Mouse (Mus musculus): Measurements from ENCODE around the gene Sertad1. TPM values are rescaled to one million over a fixed set of nuclear protein-coding genes. Genes with fewer than 3 reads are reported as not detected.

Gene Sertad1
- total and polyA plus RNA-seq, 3 experiments, result 7.6 to 14.0 (median 10.2) TPM

DNA sequence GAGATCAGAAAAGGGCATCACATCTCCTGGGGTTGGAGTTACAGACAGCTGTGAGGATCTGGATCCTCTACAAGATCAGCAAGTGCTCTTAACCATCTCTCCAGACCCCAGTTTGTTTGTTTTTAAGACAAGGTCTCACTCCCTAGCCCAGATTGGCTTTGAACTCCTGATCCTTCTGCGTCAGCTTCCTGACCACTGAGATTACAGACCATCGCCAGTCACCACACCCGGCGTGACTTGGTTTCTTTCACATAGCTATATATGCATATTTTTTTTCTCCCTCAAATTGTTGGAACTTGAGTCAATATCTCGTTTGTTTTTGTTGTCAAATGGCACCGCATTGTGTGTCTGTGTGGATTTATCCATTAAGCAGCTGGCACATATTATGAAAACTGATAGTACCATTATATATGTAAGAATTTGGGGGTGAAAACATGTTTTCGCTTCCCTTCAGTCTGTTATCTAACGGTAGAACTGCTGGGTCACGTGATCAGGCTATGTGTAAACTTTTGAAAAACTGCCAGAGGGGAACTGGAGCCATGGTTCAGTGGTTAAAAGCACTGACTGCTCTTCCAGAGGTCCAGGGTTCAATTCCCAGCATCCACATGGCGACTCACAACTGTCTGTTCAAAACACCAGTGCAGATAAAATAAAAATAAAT, 32.1 kb upstream of the Sertad1 start:
- no peaks in the 10 kb centered on the region for H3K79me2 ChIP-seq (replicated peaks; ENCODE audit: control insufficient read depth, insufficient read depth, low read length)
- no peaks in the 10 kb centered on the region for H3K4me1 ChIP-seq (ENCODE audit: control insufficient read depth, insufficient read depth, low read length)
- no peaks in the 10 kb centered on the region for H3K27me3 ChIP-seq (ENCODE audit: control insufficient read depth, insufficient read depth, low read length)
- TF ChIP-seq POLR2A (IDR thresholded peaks at IDR 0.05; ENCODE audit: insufficient read depth, low read depth, low read length) (no peak), EP300 (IDR thresholded peaks at IDR 0.05; ENCODE audit: insufficient read depth, low read depth, low read length) (no peak), CTCF (IDR thresholded peaks at IDR 0.05) (no peak)
- no peak overlapping the region for H3K9ac ChIP-seq (ENCODE audit: low read depth, low read length)
- intact Hi-C loops (cut with DNase I), result no loop called here
- no peak for DNase-seq
- no peaks in the 10 kb centered on the region for H3K36me3 ChIP-seq (ENCODE audit: control insufficient read depth, insufficient read depth, low read length)
- no peak overlapping the region for H3K4me3 ChIP-seq
- WGBS, result 50% methylated on average over 10 of the region's 10 CpGs
- no peak overlapping the region for H3K27ac ChIP-seq

DNA sequence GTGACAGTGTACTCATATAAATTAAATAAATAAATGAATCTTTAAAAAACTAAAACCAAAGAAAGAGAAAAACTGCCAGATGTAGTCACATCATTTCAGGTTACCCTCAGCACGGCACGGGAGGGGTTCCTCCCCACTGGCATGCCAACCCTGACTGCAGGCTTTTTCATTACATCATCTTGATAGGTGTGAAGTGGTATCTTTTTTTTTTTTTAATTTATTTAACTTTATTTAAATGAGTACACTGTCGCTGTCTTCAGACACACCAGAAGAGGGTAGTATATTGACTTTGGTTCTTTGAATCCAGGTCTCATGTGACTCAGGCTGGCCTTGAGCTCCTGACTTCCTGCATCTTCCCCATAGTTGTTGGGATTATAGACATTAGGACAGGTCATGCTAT, 31.4 kb upstream of the Sertad1 start:
- 92% methylated on average over 3 of the region's 3 CpGs for WGBS
- intact Hi-C loops (cut with DNase I), result no loop called here

GRCm38 (mm10) chr7:27458614-27459013, 28.1 kb upstream of the Sertad1 start:
- Histone ChIP-seq H3K27me3 (ENCODE audit: control insufficient read depth, insufficient read depth, low read length) (no peaks in the 10 kb centered on the region), H3K4me1 (ENCODE audit: control insufficient read depth, insufficient read depth, low read length) (no peaks in the 10 kb centered on the region), H3K79me2 (replicated peaks; ENCODE audit: control insufficient read depth, insufficient read depth, low read length) (no peaks in the 10 kb centered on the region), H3K36me3 (ENCODE audit: control insufficient read depth, insufficient read depth, low read length) (no peaks in the 10 kb centered on the region), H3K9ac (ENCODE audit: low read depth, low read length) (no peak overlapping the region), H3K27ac (no peak overlapping the region), H3K4me3 (no peak overlapping the region)
- TF ChIP-seq POLR2A (IDR thresholded peaks at IDR 0.05; ENCODE audit: insufficient read depth, low read depth, low read length), result no peak
- no peak for TF ChIP-seq CTCF (IDR thresholded peaks at IDR 0.05)
- no peak for TF ChIP-seq EP300 (IDR thresholded peaks at IDR 0.05; ENCODE audit: insufficient read depth, low read depth, low read length)
- intact Hi-C loops (cut with DNase I), result no loop called here
- DNase-seq, result no peak
- 83% methylated on average over 4 of the region's 4 CpGs for WGBS

More for the DNA sequence above, 31.4 kb upstream of the Sertad1 start:
- Histone ChIP-seq H3K4me1 (ENCODE audit: control insufficient read depth, insufficient read depth, low read length) (no peaks in the 10 kb centered on the region), H3K27ac (no peak overlapping the region), H3K36me3 (ENCODE audit: control insufficient read depth, insufficient read depth, low read length) (no peaks in the 10 kb centered on the region), H3K79me2 (replicated peaks; ENCODE audit: control insufficient read depth, insufficient read depth, low read length) (no peaks in the 10 kb centered on the region), H3K4me3 (no peak overlapping the region), H3K27me3 (ENCODE audit: control insufficient read depth, insufficient read depth, low read length) (no peaks in the 10 kb centered on the region), H3K9ac (ENCODE audit: low read depth, low read length) (no peak overlapping the region)
- no peak for DNase-seq
- TF ChIP-seq EP300 (IDR thresholded peaks at IDR 0.05; ENCODE audit: insufficient read depth, low read depth, low read length), result no peak
- no peak for TF ChIP-seq CTCF (IDR thresholded peaks at IDR 0.05)
- TF ChIP-seq POLR2A (IDR thresholded peaks at IDR 0.05; ENCODE audit: insufficient read depth, low read depth, low read length), result no peak

DNA sequence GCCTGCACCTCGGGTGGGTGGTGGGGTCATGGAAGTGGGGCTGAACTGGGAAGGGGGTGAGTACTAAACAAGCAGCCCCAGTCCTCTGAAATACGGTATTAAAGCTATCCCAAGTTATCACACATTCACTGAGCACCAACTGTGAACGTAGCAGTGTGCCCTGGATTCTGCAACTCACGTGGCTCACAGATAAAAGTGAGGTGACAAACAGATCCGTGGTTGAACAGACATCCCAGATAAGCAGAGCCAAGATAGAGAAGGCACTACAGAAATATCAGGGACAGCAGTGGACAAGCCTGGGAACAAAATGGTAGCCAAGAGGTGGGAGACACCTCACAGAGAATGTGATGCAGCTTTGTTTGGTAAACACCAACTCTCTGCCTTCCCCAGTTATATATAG, 27.1 kb upstream of the Sertad1 start:
- H3K27me3 ChIP-seq (ENCODE audit: control insufficient read depth, insufficient read depth, low read length), result no peaks in the 10 kb centered on the region
- H3K9ac ChIP-seq (ENCODE audit: low read depth, low read length), result no peak overlapping the region
- no peaks in the 10 kb centered on the region for H3K79me2 ChIP-seq (replicated peaks; ENCODE audit: control insufficient read depth, insufficient read depth, low read length)
- no peaks in the 10 kb centered on the region for H3K4me1 ChIP-seq (ENCODE audit: control insufficient read depth, insufficient read depth, low read length)
- H3K36me3 ChIP-seq (ENCODE audit: control insufficient read depth, insufficient read depth, low read length), result no peaks in the 10 kb centered on the region
- H3K27ac ChIP-seq, result no peak overlapping the region
- no peak overlapping the region for H3K4me3 ChIP-seq
- DNase-seq, result no peak
- 76% methylated on average over 5 of the region's 5 CpGs for WGBS
- TF ChIP-seq POLR2A (IDR thresholded peaks at IDR 0.05; ENCODE audit: insufficient read depth, low read depth, low read length), result no peak
- TF ChIP-seq EP300 (IDR thresholded peaks at IDR 0.05; ENCODE audit: insufficient read depth, low read depth, low read length), result no peak
- TF ChIP-seq CTCF (IDR thresholded peaks at IDR 0.05), result no peak
- intact Hi-C loops (cut with DNase I), result no loop called here

DNA sequence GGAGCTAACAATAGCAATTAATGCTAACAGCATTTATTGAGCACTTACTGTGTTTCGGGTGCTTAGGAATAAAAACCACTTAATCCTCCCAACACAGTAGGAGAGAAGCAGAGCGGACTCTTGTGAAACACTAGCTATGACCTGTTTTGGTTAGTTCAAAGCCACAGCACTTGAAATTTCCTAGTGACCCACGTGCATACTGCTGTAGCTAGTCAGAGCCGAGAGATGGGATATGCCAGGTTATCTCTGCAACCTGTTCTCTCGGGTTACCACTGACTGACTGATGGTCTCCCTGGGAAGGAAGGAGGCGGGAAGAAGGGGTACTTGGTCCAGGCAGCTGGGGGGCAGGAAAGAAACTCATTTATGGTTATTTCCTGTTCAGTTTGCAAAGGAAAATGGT, 26.2 kb upstream of the Sertad1 start:
- H3K27me3 ChIP-seq (ENCODE audit: control insufficient read depth, insufficient read depth, low read length), result no peaks in the 10 kb centered on the region
- no peaks in the 10 kb centered on the region for H3K36me3 ChIP-seq (ENCODE audit: control insufficient read depth, insufficient read depth, low read length)
- no peak for TF ChIP-seq EP300 (IDR thresholded peaks at IDR 0.05; ENCODE audit: insufficient read depth, low read depth, low read length)
- no peak for TF ChIP-seq POLR2A (IDR thresholded peaks at IDR 0.05; ENCODE audit: insufficient read depth, low read depth, low read length)
- TF ChIP-seq CTCF (IDR thresholded peaks at IDR 0.05), result no peak
- no peak overlapping the region for H3K9ac ChIP-seq (ENCODE audit: low read depth, low read length)
- WGBS, result 73% methylated on average over 6 of the region's 6 CpGs
- no peak overlapping the region for H3K4me3 ChIP-seq
- H3K27ac ChIP-seq, result no peak overlapping the region
- no peaks in the 10 kb centered on the region for H3K4me1 ChIP-seq (ENCODE audit: control insufficient read depth, insufficient read depth, low read length)
- DNase-seq, result no peak
- no peaks in the 10 kb centered on the region for H3K79me2 ChIP-seq (replicated peaks; ENCODE audit: control insufficient read depth, insufficient read depth, low read length)
- intact Hi-C loops (cut with DNase I), result no loop called here

DNA sequence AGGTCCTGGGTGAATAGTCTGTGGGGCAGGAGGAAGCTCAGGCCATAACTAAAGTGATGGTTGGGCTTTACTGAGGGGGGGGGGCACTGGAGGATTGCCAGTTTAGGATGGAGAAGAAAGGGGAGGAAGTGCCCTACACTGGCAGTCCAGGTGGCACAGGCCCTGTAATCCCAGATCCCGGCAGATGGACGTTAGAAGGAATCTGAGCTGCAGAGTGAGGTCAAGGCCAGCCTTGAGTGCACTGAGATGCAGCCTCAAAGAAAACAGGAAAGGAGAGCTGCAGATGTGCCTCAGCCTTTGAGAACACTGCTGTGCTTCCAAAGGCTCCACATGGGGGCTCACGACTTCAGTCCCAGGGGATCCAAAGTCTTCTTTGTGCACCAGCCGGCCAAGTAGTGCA, 19.1 kb upstream of the Sertad1 start:
- WGBS, result 31% methylated on average over 4 of the region's 4 CpGs
- no peak for TF ChIP-seq POLR2A (IDR thresholded peaks at IDR 0.05; ENCODE audit: insufficient read depth, low read depth, low read length)
- no peak for TF ChIP-seq CTCF (IDR thresholded peaks at IDR 0.05)
- TF ChIP-seq EP300 (IDR thresholded peaks at IDR 0.05; ENCODE audit: insufficient read depth, low read depth, low read length), result no peak
- intact Hi-C loops (cut with DNase I), result no loop called here

More for the DNA sequence above, 19.1 kb upstream of the Sertad1 start:
- Histone ChIP-seq H3K36me3 (ENCODE audit: control insufficient read depth, insufficient read depth, low read length) (no peaks in the 10 kb centered on the region), H3K9ac (ENCODE audit: low read depth, low read length) (no peak overlapping the region), H3K79me2 (replicated peaks; ENCODE audit: control insufficient read depth, insufficient read depth, low read length) (no peaks in the 10 kb centered on the region), H3K27ac (no peak overlapping the region), H3K27me3 (ENCODE audit: control insufficient read depth, insufficient read depth, low read length) (no peaks in the 10 kb centered on the region), H3K4me3 (no peak overlapping the region), H3K4me1 (ENCODE audit: control insufficient read depth, insufficient read depth, low read length) (no peaks in the 10 kb centered on the region)
- DNase-seq, result no peak
